Mouse (Mus musculus) embryonic fibroblast, embryonic 13.5 days (primary cell): Measurements from ENCODE around the gene Elmo1. TPM values are rescaled to one million over a fixed set of nuclear protein-coding genes. Genes with fewer than 3 reads are reported as not detected.

Source experiments
- H3K27ac ChIP-seq: 2 replicates; pipeline ENCODE4 v1.5.1; 2012; ENCODE audit warnings: low read length, control low read depth, inconsistent platforms; ENCODE audit not compliant: insufficient read depth
- H3K4me1 ChIP-seq: 2 replicates; pipeline ENCODE4 v1.6.1; 2011; ENCODE audit warnings: low read length; ENCODE audit not compliant: control insufficient read depth, insufficient read depth
- H3K4me3 ChIP-seq: 2 replicates; pipeline ENCODE4 v1.5.1; 2011; ENCODE audit warnings: mild to moderate bottlenecking, control low read depth, low read length; ENCODE audit not compliant: insufficient read depth
- CTCF ChIP-seq: IDR thresholded peaks from 2 replicates; pipeline ENCODE4 v1.5.1; 2011; ENCODE audit warnings: mild to moderate bottlenecking, control low read depth, low read length, moderate library complexity, borderline replicate concordance; ENCODE audit not compliant: insufficient read depth
- POLR2A ChIP-seq: IDR thresholded peaks from 2 replicates; pipeline ENCODE4 v1.6.1; 2011; ENCODE audit warnings: low read depth, mild to moderate bottlenecking, control low read depth, low read length, moderate library complexity
- polyA plus RNA-seq: library from polyadenylated mRNA; stranded (reverse); fragments of >200 nt; gene quantifications from 2 replicates; pipeline ENCODE4 v1.2.4, GENCODE M21; 2011; ENCODE audit warnings: low read depth; ENCODE audit not compliant: missing spikeins, insufficient read length

Elmo1 gene
- polyA plus RNA-seq, 1 experiment: 4.8 TPM

DNA sequence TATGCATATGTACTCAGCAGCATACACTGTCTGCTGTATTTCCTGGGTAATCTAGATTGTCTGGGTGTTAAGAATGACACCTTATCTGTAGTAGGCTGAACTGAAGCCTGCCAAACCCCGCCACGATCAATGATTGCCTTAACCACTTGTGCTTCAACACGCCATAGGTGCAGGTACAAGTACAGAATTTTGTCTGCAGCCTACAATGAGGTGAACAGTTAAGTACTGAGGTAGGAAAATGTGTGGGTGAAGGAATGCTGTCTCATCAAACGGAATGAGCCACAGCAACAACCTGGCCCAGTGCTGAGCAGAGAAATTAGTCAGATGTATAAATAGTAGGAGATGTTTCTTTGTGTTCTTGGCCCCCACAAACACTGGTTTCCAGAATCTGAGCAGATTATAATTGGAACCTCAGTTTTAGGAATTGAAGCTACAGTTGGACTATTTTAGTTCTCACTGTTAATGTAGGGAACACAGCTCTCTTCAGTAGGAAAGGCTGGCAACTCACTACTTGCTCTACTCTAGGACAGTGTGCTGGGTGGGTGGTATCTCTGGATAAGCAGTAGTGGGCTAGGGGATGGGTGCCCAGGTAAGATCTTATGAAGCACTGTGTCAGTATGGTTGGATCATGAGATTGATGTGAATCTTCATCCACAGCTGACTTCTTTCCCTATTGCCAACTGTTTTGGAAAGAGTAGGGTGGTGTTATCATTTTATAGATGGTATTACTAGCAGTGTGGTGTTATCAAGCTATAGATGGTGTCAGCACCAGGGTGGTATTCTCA is 4.7 kb downstream of the Elmo1 start:
- TF ChIP-seq POLR2A: no peak
- TF ChIP-seq CTCF: no peak
- H3K27ac ChIP-seq: no peak overlapping the region
- no peaks in the 10 kb centered on the region for H3K4me1 ChIP-seq
- no peak overlapping the region for H3K4me3 ChIP-seq

DNA sequence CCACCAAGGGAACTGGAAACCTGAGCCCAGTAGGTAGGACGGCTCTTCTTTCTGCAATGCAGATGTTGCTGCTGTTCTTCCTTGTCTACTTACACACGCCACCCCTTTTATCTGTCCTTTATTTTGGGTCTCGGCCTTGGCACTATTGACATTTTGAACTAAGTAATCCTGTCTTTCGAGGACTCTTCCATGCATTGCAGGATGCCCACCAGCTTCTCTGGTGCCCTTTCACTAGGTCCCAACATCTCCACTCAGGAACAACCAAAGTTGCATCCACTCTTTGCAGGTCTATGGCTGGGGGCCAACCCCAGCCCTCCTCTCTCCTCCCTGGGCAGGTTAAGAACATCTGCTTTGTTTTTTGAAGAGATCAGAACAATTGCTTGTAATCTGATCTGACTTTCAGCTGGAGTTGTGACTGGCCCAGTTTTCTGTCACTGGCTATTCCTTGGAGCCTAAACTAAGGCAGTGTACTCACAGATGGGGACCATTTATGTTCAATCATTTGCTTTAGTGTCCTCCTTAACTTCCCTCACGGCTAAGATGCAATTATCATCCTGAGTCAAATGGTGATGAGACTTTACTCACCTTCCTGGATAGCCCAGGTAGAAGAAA is 6.7 kb downstream of the Elmo1 start:
- Histone ChIP-seq H3K27ac (no peak overlapping the region), H3K4me1 (no peaks in the 10 kb centered on the region), H3K4me3 (no peak overlapping the region)
- TF ChIP-seq POLR2A (no peak), CTCF (no peak)

DNA sequence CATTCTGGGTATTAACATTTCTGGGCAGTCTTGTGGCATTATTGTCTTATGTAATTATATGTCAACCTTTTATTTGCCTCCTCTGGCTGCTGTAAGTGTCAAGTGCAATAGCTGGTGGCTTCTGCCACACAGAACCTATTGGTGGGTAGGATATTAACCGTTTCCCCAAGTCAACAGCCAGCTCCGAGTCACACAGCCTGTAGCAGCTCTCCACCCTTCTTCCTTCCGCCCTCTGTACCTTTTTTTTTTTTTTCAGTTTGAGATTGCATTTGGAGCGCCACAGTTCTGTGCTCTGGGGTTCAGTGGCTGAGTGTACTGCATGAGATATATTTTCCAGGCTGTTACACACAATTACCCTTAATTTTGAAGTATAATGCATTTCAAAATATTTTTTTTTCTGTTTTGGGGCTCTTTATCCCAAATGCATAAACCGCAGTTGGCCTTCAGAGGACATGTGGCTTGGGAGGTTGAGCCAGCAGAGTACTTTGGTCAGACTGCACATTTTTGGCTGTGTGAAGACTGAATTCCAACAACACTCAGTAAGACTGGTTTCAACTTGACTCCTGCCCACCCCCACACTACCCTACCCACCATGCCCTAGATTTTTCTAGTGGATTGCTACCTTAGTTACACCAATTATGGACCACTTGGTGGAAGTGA is 7.7 kb downstream of the Elmo1 start:
- Histone ChIP-seq H3K27ac (no peak overlapping the region), H3K4me3 (no peak overlapping the region), H3K4me1 (no peaks in the 10 kb centered on the region)
- TF ChIP-seq CTCF: no peak
- no peak for TF ChIP-seq POLR2A

DNA sequence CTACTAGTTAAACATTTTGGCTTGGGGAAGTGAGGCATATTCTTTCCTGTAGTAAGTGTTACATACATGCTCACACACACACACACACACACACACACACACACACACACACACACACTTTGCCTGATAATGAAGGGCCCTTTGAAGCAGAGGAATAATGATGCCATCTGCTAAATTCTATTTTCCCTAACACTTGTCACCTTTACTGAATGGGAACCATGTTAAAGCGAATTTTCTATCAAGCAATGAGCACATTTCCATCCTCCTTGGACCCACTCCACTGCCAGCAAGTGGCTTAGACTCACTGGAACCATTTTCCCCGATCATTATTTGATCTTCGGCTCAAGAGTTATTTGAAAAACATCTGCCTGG is 8.2 kb downstream of the Elmo1 start:
- TF ChIP-seq POLR2A: no peak
- TF ChIP-seq CTCF: no peak
- Histone ChIP-seq H3K4me1 (no peaks in the 10 kb centered on the region), H3K4me3 (no peak overlapping the region), H3K27ac (no peak overlapping the region)

DNA sequence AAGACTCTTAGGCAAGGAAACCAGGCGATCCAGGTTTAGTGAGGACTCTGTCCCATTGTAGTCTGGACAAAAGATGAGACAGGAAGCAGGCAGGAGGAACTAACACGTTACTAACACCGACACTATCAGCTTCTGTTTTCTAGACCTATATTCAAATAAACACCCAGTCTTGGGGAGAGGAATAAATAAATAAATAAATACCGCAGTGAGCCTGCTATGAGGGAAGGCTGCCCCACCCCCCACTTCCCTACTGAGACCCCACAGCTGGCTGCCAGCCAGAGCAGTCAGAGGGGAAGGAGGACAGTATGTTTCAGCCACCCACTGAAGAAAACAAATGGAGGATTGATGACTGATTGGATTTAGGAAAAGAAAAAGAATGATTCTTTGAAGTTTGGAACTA is 9.2 kb downstream of the Elmo1 start:
- H3K4me1 ChIP-seq: no peaks in the 10 kb centered on the region; the same call in 1 of the 2 replicates
- TF ChIP-seq POLR2A (no peak), CTCF (no peak)
- no peak overlapping the region for H3K4me3 ChIP-seq
- no peak overlapping the region for H3K27ac ChIP-seq

DNA sequence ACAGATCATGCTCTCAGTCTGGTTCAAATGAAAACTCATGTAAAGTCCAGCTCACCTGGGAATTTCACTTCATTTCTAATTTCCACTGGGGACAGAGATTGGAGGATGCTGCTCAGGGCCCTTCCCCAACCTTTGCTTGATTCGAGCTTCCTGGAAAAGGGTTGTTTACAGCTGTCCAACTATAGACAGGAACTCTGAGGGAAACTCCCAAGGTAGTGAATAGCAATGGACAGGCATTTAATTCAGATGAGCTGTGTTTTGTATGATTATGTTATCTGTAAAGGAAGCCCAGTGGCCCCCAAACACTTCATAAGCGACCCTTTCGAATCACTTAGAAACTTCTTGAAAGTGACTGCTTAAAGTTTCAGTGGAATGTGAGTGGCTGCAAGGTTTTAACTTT is 10.0 kb downstream of the Elmo1 start:
- TF ChIP-seq POLR2A (no peak), CTCF (no peak)
- H3K4me3 ChIP-seq: no peak overlapping the region

DNA sequence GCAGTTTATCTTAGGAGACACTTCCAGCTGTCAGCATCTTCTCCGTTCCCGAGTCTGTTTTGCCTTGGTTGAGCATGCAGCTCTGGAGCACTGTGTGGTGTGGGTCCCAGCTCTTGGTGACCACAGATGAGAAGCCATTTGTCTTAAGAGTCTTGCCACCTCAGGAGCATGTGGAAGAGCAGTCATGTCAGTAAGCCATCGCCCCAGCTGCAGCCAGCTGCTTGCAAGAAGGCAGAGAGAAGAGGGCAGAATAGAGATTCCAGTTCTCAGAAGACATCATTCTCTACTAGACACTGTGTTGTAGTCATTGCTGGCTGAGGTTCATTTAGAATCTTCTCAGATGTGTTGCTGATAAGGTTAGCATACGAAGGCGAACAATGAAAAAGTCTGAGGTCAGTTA is 11.3 kb downstream of the Elmo1 start:
- Histone ChIP-seq H3K4me3 (no peak overlapping the region), H3K27ac (no peak overlapping the region), H3K4me1 (no peaks in the 10 kb centered on the region; the same call in 1 of the 2 replicates)
- TF ChIP-seq CTCF (no peak), POLR2A (no peak)

More for the DNA sequence above, 10.0 kb downstream of the Elmo1 start:
- H3K27ac ChIP-seq: no peak overlapping the region
- no peaks in the 10 kb centered on the region; the same call in 1 of the 2 replicates for H3K4me1 ChIP-seq

DNA sequence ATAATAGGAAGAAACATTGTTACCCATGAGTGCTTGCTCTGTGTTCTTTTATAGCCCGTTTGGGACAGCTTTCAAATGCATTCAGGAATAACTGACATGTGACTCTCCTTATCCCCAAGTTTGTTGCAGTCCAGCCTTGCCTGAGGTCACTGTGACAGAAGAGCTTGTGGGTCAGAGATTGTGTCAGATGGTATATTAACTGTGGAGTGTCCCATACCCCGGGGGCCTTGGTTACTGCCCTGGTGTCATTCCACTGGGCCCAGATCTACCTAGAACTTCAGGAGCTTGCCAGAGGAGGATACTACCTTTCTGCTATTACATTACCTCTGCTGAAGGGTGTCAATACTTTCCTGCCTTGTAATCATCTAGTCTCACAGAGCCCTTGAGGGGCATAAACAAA is 14.4 kb downstream of the Elmo1 start:
- H3K4me3 ChIP-seq: no peak overlapping the region
- no peaks in the 10 kb centered on the region; the same call in 1 of the 2 replicates for H3K4me1 ChIP-seq
- TF ChIP-seq CTCF (no peak), POLR2A (no peak)
- H3K27ac ChIP-seq: no peak overlapping the region

DNA sequence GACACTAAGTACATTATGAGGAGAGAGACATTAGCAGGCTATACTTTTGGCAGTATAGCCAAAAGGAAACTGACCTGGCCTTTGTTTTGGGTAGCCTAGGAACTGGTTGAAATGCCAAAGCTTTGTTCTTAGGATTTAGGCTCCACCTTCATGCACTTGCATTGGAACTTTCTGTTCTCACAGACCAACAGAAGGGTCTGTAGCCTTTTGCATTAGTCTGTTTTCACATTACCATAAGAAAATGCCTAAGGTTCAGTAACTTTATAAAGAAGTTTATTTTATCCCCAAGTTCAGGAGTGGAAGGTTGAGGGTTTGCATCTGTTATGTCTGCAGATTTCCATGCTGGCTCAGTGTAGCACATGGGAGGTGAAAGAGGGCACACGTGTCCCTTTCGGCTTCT is 15.6 kb downstream of the Elmo1 start:
- no peak for TF ChIP-seq CTCF
- no peak for TF ChIP-seq POLR2A
- Histone ChIP-seq H3K27ac (no peak overlapping the region), H3K4me1 (no peaks in the 10 kb centered on the region; the same call in 1 of the 2 replicates), H3K4me3 (no peak overlapping the region)
